Mouse (Mus musculus): ENCODE results near the gene Cldn19.

GRCm38 (mm10) chr4:119266606-119267005, 11.4 kb downstream of the Cldn19 start:
- TF ChIP-seq CTCF (IDR thresholded peaks at IDR 0.05; ENCODE audit: borderline replicate concordance, insufficient read depth, low read depth, low read length) (no peak), POLR2A (IDR thresholded peaks at IDR 0.05; ENCODE audit: borderline replicate concordance, insufficient read depth, low read length) (no peak)

Measured in cerebellum, adult 2 months (tissue).